8 mouse cellular contexts compared by ENCODE assay signal in the genomic region with DNA sequence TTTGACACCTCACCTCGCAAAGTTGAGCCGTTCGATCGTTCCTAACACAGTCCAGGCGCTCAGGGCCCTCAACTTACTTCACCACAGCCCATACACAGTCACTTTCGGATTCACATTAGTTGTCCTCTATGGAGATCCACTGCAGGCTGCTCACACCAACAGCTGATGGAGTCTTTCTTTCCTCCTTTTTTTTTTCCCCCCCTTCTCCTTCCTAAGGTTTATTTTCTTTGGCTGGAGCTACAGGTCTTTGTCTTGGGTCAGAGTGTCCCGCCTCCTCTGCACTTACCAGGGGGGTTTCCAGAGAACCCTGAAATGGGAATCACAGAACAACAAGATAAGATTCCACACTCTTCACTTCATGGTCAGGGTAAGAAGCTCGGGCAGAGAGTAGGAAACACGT. TPM values are rescaled to one million over a fixed set of nuclear protein-coding genes. Genes with fewer than 3 reads are reported as not detected.
DNase-seq lines count a peak whose midpoint lies in the region; ATAC-seq and TF ChIP-seq lines count a peak whose summit lies in the region.

No protein-coding gene starts in this region.

- H3K4me3 ChIP-seq in forebrain, embryonic 12.5 days (replicated peaks) = 0 out of 2 replicates have a peak overlapping the region, but pooled peaks have one; percentile 7
- H3K4me3 ChIP-seq in forebrain, embryonic 11.5 days (ENCODE audit: low read depth, low read length) = no peak overlapping the region
- peak overlapping the region; percentile 4 for H3K4me3 ChIP-seq in testis, adult 2 months (ENCODE audit: control insufficient read depth, low read depth, low read length)
- no peak overlapping the region for H3K4me3 ChIP-seq in limb, embryonic 14.5 days (replicated peaks; ENCODE audit: low read length)
- H3K4me3 ChIP-seq in stomach, embryonic 16.5 days (replicated peaks; ENCODE audit: low read length) = no peak overlapping the region

- peaks cover 67% of the 10 kb centered on the region for H3K4me1 ChIP-seq in forebrain, embryonic 12.5 days
- peaks cover 36% of the 10 kb centered on the region for H3K4me1 ChIP-seq in forebrain, embryonic 11.5 days (replicated peaks; ENCODE audit: control insufficient read depth, insufficient read depth, low read length)
- peaks cover 31% of the 10 kb centered on the region for H3K4me1 ChIP-seq in testis, adult 2 months (ENCODE audit: control insufficient read depth, insufficient read depth, low read length)
- peaks cover 49% of the 10 kb centered on the region for H3K4me1 ChIP-seq in limb, embryonic 14.5 days (ENCODE audit: control insufficient read depth, insufficient read depth, low read length)
- H3K4me1 ChIP-seq in stomach, embryonic 16.5 days (ENCODE audit: control insufficient read depth, insufficient read depth, low read length) = peaks cover 58% of the 10 kb centered on the region

- no peak for ATAC-seq in forebrain, embryonic 12.5 days (ENCODE audit: low FRiP score)
- ATAC-seq in forebrain, embryonic 11.5 days (replicated peaks; ENCODE audit: low FRiP score) = no peak
- no peak for ATAC-seq in limb, embryonic 14.5 days (ENCODE audit: low FRiP score, low read depth)
- ATAC-seq in stomach, embryonic 16.5 days (ENCODE audit: insufficient read depth, low FRiP score) = no peak

- peaks cover 20% of the 10 kb centered on the region for H3K36me3 ChIP-seq in forebrain, embryonic 12.5 days (replicated peaks)
- no peaks in the 10 kb centered on the region for H3K36me3 ChIP-seq in forebrain, embryonic 11.5 days (ENCODE audit: control insufficient read depth, insufficient read depth, low read length)
- H3K36me3 ChIP-seq in testis, adult 2 months (ENCODE audit: control insufficient read depth, insufficient read depth, low read length) = no peaks in the 10 kb centered on the region
- peaks cover 19% of the 10 kb centered on the region for H3K36me3 ChIP-seq in limb, embryonic 14.5 days (ENCODE audit: control insufficient read depth, insufficient read depth, low read length)
- H3K36me3 ChIP-seq in stomach, embryonic 16.5 days (ENCODE audit: control insufficient read depth, insufficient read depth, low read length) = 0 out of 2 replicates have a peak, but pooled peaks cover 2% of the 10 kb centered on the region

- WGBS in forebrain, embryonic 12.5 days = 88% methylated on average over 9 of the region's 9 CpGs
- 87% methylated on average over 9 of the region's 9 CpGs for WGBS in forebrain, embryonic 11.5 days
- 74% methylated on average over 9 of the region's 9 CpGs for WGBS in limb, embryonic 14.5 days
- 66% methylated on average over 9 of the region's 9 CpGs for WGBS in stomach, embryonic 16.5 days

- H3K9me3 ChIP-seq in forebrain, embryonic 12.5 days = no peaks in the 10 kb centered on the region
- H3K9me3 ChIP-seq in forebrain, embryonic 11.5 days (ENCODE audit: control insufficient read depth, low read length) = no peaks in the 10 kb centered on the region
- H3K9me3 ChIP-seq in limb, embryonic 14.5 days (ENCODE audit: control insufficient read depth, low read length) = no peaks in the 10 kb centered on the region
- no peaks in the 10 kb centered on the region for H3K9me3 ChIP-seq in stomach, embryonic 16.5 days (replicated peaks; ENCODE audit: control insufficient read depth, low read length)

- H3K27me3 ChIP-seq in forebrain, embryonic 12.5 days = no peaks in the 10 kb centered on the region; the same call in 1 of the 2 replicates
- no peaks in the 10 kb centered on the region for H3K27me3 ChIP-seq in forebrain, embryonic 11.5 days (ENCODE audit: control insufficient read depth, insufficient read depth, low read length)
- no peaks in the 10 kb centered on the region for H3K27me3 ChIP-seq in testis, adult 2 months (ENCODE audit: control insufficient read depth, insufficient read depth, low read length)
- no peaks in the 10 kb centered on the region for H3K27me3 ChIP-seq in limb, embryonic 14.5 days (ENCODE audit: control insufficient read depth, insufficient read depth, low read length)
- H3K27me3 ChIP-seq in stomach, embryonic 16.5 days (ENCODE audit: control insufficient read depth, insufficient read depth, low read length) = no peaks in the 10 kb centered on the region

- H3K27ac ChIP-seq in forebrain, embryonic 12.5 days = no peak overlapping the region
- H3K27ac ChIP-seq in forebrain, embryonic 11.5 days (ENCODE audit: low read depth, low read length) = no peak overlapping the region
- H3K27ac ChIP-seq in testis, adult 2 months (ENCODE audit: control insufficient read depth, insufficient read depth, low read depth, low read length) = 0 out of 2 replicates have a peak overlapping the region, but pooled peaks have one; percentile 7
- H3K27ac ChIP-seq in limb, embryonic 14.5 days (replicated peaks; ENCODE audit: low read depth, low read length) = no peak overlapping the region
- no peak overlapping the region for H3K27ac ChIP-seq in stomach, embryonic 16.5 days (ENCODE audit: low read length)

- H3K4me2 ChIP-seq in forebrain, embryonic 12.5 days = peak overlapping the region; percentile 87; the same call in 1 of the 2 replicates
- no peak overlapping the region; the same call in 1 of the 2 replicates for H3K4me2 ChIP-seq in forebrain, embryonic 11.5 days (ENCODE audit: low read depth, low read length, severe bottlenecking)
- H3K4me2 ChIP-seq in limb, embryonic 14.5 days (replicated peaks; ENCODE audit: low read depth, low read length, severe bottlenecking) = peak overlapping the region; percentile 66
- peak overlapping the region; percentile 88 for H3K4me2 ChIP-seq in stomach, embryonic 16.5 days (ENCODE audit: low read depth, low read length)

- DNase-seq in forebrain, embryonic 11.5 days (ENCODE audit: low spot score) = no peak
- DNase-seq in testis, postnatal 10 days (ENCODE audit: low spot score) = no peak
- DNase-seq in limb, embryonic 14.5 days (ENCODE audit: low spot score) = no peak
- DNase-seq in thymus, postnatal 0 days (ENCODE audit: low spot score) = no peak
- DNase-seq in thymus, postnatal 4 days = no peak

- TF ChIP-seq CTCF in testis, adult 2 months (IDR thresholded peaks at IDR 0.05; ENCODE audit: control insufficient read depth, insufficient read depth, insufficient replicate concordance, low read depth, low read length) = no peak

- no peak for TF ChIP-seq POLR2A in testis, adult 2 months (IDR thresholded peaks at IDR 0.05; ENCODE audit: control insufficient read depth, low read depth, low read length)
- no peak for TF ChIP-seq POLR2A in limb, embryonic 14.5 days (IDR thresholded peaks at IDR 0.05; ENCODE audit: borderline replicate concordance, extremely low read depth, insufficient read depth, insufficient read length)

- peak overlapping the region; percentile 40; the same call in 1 of the 2 replicates for H3K9ac ChIP-seq in forebrain, embryonic 12.5 days
- H3K9ac ChIP-seq in forebrain, embryonic 11.5 days (ENCODE audit: low read length) = no peak overlapping the region
- H3K9ac ChIP-seq in limb, embryonic 14.5 days (ENCODE audit: low read depth, low read length, severe bottlenecking) = no peak overlapping the region
- H3K9ac ChIP-seq in stomach, embryonic 16.5 days (ENCODE audit: low read length) = peak overlapping the region; percentile 34; the same call in 1 of the 2 replicates

RNA-seq across cellular contexts. Expression of gene Nfe2l1, which starts 1.9 kb away (rescaled TPM):
- 72.8 and 76.0 TPM in 2 replicates for polyA plus RNA-seq in forebrain, embryonic 12.5 days (2016; fragmentation: Nextera tagmentation; extraction: Ambion mirVana)
- polyA plus RNA-seq in forebrain, embryonic 11.5 days (2014; fragmentation: Nextera tagmentation; extraction: Ambion mirVana) = 38.6 and 42.9 TPM in 2 replicates
- 46.7 and 59.1 TPM in 2 replicates for polyA plus RNA-seq in testis, adult 2 months (2012; rRNA removed)
- polyA plus RNA-seq in limb, embryonic 14.5 days (2012; rRNA removed) = 94.5 and 125 TPM in 2 replicates
- 42.0 and 49.6 TPM in 2 replicates for polyA plus RNA-seq in limb, embryonic 14.5 days (2014; fragmentation: Nextera tagmentation; extraction: Ambion mirVana)
- polyA plus RNA-seq in stomach, embryonic 16.5 days (2015; fragmentation: Nextera tagmentation; extraction: Ambion mirVana) = 64.8 and 65.7 TPM in 2 replicates
- 34.9 and 40.6 TPM in 2 replicates for polyA plus RNA-seq in thymus, postnatal 0 days (2015; fragmentation: Nextera tagmentation; extraction: Ambion mirVana)

RNA-seq across cellular contexts. Expression of gene Copz2, which starts 21.8 kb away (rescaled TPM):
- polyA plus RNA-seq in forebrain, embryonic 12.5 days (2016; fragmentation: Nextera tagmentation; extraction: Ambion mirVana) = 22.9 and 27.8 TPM in 2 replicates
- 33.2 and 33.8 TPM in 2 replicates for polyA plus RNA-seq in forebrain, embryonic 11.5 days (2014; fragmentation: Nextera tagmentation; extraction: Ambion mirVana)
- polyA plus RNA-seq in testis, adult 2 months (2012; rRNA removed) = 5.3 and 6.7 TPM in 2 replicates
- 117 and 141 TPM in 2 replicates for polyA plus RNA-seq in limb, embryonic 14.5 days (2012; rRNA removed)
- polyA plus RNA-seq in limb, embryonic 14.5 days (2014; fragmentation: Nextera tagmentation; extraction: Ambion mirVana) = 201 and 210 TPM in 2 replicates
- 124 and 136 TPM in 2 replicates for polyA plus RNA-seq in stomach, embryonic 16.5 days (2015; fragmentation: Nextera tagmentation; extraction: Ambion mirVana)
- 55.8 and 60.7 TPM in 2 replicates for polyA plus RNA-seq in thymus, postnatal 0 days (2015; fragmentation: Nextera tagmentation; extraction: Ambion mirVana)

RNA-seq across cellular contexts. Expression of gene Cbx1, which starts 39.0 kb away (rescaled TPM):
- 168 and 172 TPM in 2 replicates for polyA plus RNA-seq in forebrain, embryonic 12.5 days (2016; fragmentation: Nextera tagmentation; extraction: Ambion mirVana)
- 140 and 150 TPM in 2 replicates for polyA plus RNA-seq in forebrain, embryonic 11.5 days (2014; fragmentation: Nextera tagmentation; extraction: Ambion mirVana)
- polyA plus RNA-seq in testis, adult 2 months (2012; rRNA removed) = 15.4 and 16.6 TPM in 2 replicates
- polyA plus RNA-seq in limb, embryonic 14.5 days (2012; rRNA removed) = 68.4 and 98.9 TPM in 2 replicates
- 87.8 and 98.5 TPM in 2 replicates for polyA plus RNA-seq in limb, embryonic 14.5 days (2014; fragmentation: Nextera tagmentation; extraction: Ambion mirVana)
- 67.5 and 75.1 TPM in 2 replicates for polyA plus RNA-seq in stomach, embryonic 16.5 days (2015; fragmentation: Nextera tagmentation; extraction: Ambion mirVana)
- 129 and 132 TPM in 2 replicates for polyA plus RNA-seq in thymus, postnatal 0 days (2015; fragmentation: Nextera tagmentation; extraction: Ambion mirVana)

RNA-seq across cellular contexts. Expression of gene Snx11, which starts 50.6 kb away (rescaled TPM):
- polyA plus RNA-seq in forebrain, embryonic 12.5 days (2016; fragmentation: Nextera tagmentation; extraction: Ambion mirVana) = 31.0 and 40.3 TPM in 2 replicates
- 17.5 and 26.9 TPM in 2 replicates for polyA plus RNA-seq in forebrain, embryonic 11.5 days (2014; fragmentation: Nextera tagmentation; extraction: Ambion mirVana)
- 15.2 and 16.8 TPM in 2 replicates for polyA plus RNA-seq in testis, adult 2 months (2012; rRNA removed)
- 28.3 and 28.7 TPM in 2 replicates for polyA plus RNA-seq in limb, embryonic 14.5 days (2012; rRNA removed)
- polyA plus RNA-seq in limb, embryonic 14.5 days (2014; fragmentation: Nextera tagmentation; extraction: Ambion mirVana) = 11.9 and 13.3 TPM in 2 replicates
- 14.6 and 14.9 TPM in 2 replicates for polyA plus RNA-seq in stomach, embryonic 16.5 days (2015; fragmentation: Nextera tagmentation; extraction: Ambion mirVana)
- polyA plus RNA-seq in thymus, postnatal 0 days (2015; fragmentation: Nextera tagmentation; extraction: Ambion mirVana) = 16.0 and 18.6 TPM in 2 replicates

Comparison
In these comparisons a context has a peak if more than half of its experiments do, and no peak if none do; other contexts are left out.
1. H3K4me3 ChIP-seq: peak in forebrain, embryonic 12.5 days (single experiment) and testis, adult 2 months (single experiment); none in forebrain, embryonic 11.5 days (single experiment), limb, embryonic 14.5 days (single experiment) and stomach, embryonic 16.5 days (single experiment).
2. H3K9ac ChIP-seq: peak in forebrain, embryonic 12.5 days (single experiment) and stomach, embryonic 16.5 days (single experiment); none in forebrain, embryonic 11.5 days (single experiment) and limb, embryonic 14.5 days (single experiment).